Mouse (Mus musculus) naive thymus-derived CD4-positive, alpha-beta T cell, adult 2 months (primary cell): ENCODE measurements around the gene 1700034J05Rik.

Experiments used
- DNase-seq: peaks from one replicate; pipeline ENCODE4 v3.0.0-alpha.2; 2011; ENCODE audit warnings: low read depth

Gene 1700034J05Rik

DNA sequence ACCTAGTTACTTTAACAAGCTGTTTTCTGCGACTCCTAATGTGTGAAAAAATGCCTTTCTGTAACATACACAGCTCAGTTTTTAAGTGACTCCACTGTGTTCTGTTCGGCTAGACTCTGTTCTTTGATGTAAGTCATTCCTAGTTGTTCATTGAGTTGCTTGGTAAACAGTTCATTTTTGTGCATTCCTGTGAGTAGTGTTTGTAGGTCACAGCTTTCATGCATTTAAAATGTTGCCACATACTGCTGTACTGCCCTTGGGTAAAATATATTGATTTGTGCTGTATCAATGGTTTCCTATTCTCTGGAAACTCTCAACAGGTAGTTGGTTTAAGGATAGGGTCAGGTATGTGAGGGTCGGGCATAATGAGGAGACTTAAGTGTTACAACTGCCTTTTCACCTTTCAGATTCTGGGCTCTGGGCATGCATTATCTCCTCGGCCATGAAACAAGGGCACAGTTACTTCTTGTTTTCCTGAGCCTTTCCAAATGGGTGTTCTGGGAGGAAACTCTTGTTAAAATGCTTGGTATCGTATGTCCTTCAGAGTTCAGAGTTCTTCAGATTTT is 27.7 kb downstream of the 1700034J05Rik start:
- no peak for DNase-seq

DNA sequence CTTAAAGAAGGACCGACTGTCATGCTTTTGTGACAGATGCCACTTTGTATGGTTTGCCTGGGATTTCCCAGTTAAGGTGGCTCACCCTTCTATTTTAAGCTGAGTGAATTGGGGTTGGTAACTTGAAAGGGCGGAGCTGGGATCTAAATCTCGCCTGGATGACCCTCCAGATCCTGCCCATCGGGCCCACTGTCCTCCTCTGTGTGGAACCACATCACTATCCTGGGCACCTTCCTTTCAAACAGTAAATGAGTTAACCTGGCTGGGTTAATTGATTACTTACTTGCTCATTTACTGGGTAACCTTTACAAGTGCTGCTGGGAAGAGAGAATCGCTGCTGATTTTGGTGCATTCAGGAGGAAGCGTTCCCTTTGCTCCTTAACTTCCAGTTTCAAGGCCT is 35.9 kb downstream of the 1700034J05Rik start:
- no peak for DNase-seq

DNA sequence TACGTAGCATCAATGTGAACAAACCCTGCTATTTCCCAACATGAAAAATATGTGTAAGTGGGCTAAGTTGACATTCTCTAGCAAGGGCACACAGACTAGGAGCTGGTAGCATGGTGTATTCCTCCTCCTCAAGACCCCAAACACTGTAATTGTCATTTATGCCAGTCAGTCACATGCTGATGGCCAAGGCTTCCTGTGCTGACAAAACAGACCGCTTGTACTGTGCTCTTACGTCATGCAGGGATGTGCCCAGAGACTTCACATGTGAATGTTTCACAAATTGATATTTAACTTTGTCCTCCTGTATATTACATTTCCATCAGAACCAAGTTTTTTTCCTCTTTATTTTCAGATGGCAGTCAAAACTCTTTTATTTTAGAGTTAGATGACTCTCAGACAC is 36.8 kb downstream of the 1700034J05Rik start:
- no peak for DNase-seq

DNA sequence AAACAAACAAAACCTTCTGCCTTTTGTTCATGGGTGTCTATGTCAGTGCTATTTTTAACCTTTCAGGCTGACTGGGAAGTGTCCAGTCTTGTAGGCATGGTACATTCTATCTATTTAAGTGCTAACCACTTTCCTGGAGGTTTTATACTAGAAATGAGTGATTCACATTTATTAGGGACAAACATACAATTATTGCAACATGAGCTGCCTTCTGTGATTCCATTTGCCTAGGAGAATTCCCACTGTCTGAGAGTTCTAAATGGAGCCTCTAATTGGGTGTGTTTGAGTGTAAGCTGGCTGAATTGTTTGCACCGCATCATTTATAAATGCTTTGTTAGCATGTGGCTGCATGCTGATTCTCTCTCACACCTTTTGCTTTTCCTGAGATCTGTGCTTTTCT is 38.4 kb downstream of the 1700034J05Rik start:
- DNase-seq, result no peak

DNA sequence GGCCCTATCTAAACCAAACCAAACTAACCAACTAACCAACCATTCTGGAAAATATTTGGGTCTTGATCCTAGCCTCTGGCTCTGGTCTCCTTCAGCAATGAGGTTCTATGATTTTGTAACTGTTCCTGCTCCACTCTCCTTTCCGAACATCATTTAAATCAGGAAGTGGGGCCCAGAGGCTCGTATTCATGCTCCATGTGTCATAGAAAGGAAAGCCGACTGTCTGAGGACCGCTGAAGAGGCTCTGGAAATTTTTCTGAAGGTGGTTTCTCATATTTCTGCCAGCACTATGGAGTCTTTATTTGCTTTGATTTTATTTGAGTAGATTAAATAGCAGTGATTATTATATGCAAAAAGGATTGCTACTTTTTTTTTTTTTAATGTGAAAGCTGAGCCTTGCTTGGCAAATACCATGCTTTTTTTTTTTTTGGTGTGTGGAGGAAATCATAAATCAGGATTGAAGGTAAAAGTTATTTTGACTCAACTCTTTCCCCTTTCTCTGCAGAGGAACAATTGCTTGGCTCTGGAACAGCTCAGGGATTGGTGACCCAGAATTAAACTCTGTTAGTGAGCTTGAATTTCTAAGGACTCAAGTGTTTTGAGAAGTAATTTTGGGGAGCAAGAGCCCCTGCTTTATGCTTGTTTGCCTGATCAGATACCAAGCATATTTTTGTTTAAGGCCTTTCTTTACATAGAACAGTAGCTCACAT is 40.6 kb downstream of the 1700034J05Rik start:
- no peak for DNase-seq

GRCm38 (mm10) chr6:146912835-146913488 is 41.3 kb downstream of the 1700034J05Rik start:
- no peak for DNase-seq

GRCm38 (mm10) chr6:146910801-146911200 is 43.4 kb downstream of the 1700034J05Rik start:
- DNase-seq, result no peak

GRCm38 (mm10) chr6:146909725-146910489 is 44.3 kb downstream of the 1700034J05Rik start:
- DNase-seq, result no peak

- DNase-seq, result no peak
Observed at GRCm38 (mm10) chr6:146908801-146909200, 45.4 kb downstream of the 1700034J05Rik start.

DNA sequence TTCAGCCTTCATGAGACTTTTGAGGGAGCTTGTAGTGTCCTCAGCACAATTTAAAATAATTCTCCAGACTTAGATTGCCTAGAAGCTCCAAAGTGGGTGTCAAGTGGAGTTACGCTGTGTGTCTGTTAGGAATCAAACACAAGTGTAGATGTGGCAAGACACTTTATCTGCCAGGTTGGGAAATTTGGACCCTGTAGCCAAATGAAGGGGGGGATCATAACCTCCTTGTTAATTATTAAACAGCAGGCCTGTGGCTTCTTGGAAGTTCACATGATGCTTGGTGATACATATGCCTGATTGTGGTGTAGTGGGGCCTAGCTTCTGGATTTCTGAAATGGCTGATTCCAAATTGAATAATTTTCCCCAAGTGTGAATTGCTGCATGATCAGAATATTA is 46.4 kb downstream of the 1700034J05Rik start:
- no peak for DNase-seq

DNA sequence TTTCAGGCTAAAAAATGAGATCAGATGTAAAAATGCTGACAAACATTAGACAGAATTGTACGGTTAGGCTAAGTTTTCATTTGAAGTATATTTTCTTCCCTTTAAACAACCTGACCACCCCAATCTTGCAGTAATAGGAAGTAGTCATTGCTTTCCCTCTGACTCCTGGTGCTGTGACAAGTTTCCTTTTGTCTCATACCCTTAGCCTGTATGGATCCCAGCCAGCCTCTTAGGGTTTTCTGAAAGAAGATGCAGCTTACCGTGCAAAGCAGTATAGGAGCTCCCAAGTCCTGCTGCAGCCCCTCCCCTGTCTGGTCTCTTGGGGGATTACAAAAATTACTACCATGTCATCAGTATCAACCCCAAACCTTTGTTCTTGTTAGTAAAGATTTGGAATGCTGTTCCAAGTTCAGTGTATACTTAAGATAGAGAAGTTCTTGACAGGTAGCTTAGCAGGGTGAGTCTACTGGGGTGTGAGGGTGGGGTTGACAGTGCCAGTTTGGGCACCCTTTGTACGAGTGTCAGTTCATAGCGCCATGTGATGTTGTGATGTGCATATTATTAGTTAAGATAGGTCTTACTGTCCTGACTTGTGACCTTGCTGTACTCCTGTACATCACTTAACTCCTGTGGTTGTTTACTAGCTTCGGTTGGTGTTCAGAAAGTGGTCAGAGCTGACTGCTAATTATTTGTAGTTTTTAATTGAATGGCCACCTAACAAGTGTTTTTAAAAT is 47.0 kb downstream of the 1700034J05Rik start:
- no peak for DNase-seq

DNA sequence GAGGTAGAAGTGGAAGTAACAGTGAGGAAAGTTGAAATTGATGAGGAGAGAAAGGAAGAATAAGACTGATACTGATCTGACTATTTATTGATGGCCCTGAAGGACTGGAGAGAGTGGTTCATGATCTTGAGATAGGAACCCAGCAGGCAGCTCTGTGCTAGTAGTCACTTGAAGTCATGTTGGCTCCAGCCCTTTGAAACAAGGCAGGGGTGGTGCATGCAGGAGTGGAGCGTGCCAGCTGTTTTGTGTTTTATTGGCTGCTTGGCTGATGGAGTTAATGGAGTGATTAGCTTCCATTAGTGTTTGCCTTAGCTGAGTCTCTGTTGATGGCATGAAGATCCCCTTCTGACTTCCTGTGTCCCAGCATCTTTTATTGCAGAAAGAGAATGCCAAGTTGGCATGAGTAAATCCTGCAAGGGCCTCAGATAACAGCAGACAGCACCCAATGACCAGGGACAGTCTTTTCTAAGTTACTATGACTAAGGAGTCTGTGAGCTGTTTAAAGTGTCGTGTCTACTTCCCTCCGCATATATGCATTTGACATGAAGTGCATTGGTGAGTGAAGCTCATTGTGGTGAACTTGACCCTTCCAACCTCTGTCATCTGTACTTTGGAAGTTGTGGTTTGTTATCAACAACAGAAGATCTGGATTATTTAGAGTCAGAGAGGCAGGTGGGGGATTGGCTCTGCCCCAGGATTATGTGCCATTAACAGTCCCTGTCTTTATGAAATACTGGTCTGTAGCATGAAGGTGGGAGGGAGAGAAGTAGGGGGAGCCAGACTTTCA is 48.0 kb downstream of the 1700034J05Rik start:
- no peak for DNase-seq

DNA sequence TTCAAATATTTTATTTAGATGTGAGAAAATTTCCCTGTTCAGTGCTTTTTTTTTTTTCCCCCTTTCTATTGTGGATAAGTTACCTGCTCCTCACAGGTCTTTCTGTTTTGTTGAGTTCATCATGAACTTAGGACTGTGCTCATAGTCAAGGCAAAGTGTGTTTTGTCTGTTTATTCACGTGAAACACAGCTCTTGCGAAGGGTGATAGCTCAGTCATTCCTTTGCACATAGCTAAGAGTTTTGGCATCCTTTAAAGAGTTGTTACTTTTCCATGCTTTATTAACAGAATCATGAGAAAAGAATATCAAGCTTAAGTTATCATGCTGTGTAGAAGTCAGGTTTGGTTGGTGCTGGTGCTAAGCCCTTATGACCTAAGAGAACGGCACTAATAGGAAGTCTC is 49.5 kb downstream of the 1700034J05Rik start:
- DNase-seq, result no peak

DNA sequence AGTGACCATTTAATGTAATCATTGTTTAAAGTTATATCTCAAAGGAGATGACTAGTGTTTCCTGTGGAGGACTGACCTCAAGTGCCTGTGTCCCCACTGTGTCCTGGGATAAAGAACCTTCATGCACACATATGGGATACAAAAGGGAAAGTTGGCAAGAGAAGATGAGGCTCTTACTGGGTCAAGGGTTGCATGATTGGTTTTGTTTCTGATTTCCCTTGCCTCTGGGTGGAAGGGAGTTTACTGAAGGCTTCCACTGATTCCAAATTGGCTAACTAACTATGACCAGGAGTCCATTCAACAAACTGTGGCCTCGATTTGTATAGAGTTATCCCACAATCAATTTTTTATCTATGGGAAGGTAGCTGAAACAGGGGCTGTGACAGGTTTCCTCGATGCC is 50.6 kb downstream of the 1700034J05Rik start:
- no peak for DNase-seq

GRCm38 (mm10) chr6:146901929-146902328 is 52.3 kb downstream of the 1700034J05Rik start:
- DNase-seq, result no peak
